Mouse (Mus musculus): ENCODE measurements around the gene Misp. TPM values are rescaled to one million over a fixed set of nuclear protein-coding genes. Genes with fewer than 3 reads are reported as not detected.

The Misp gene
- polyA plus RNA-seq, 1 experiment from 2014 or later = 9.0 TPM

DNA sequence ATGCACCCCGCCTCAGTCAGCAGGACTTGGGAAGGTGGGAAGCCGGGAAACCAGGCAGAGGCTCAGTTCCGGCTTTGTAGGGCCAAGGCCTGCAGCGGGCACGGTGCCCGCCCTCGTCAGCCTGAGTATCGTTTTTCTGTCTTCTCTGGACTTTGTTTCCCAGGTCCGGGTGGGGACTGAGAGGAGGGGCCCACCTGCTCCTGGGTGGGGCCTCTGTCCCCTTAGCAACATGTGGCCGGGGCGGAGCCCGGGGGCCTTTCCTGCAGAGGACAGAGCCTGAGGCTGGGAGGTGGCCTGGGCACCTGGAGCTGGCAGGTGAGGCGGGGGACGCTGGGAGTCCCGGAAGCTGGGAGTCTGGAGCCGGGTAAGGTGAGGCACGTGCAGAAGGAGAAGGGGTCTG is 1.6 kb downstream of the Misp start:
- ATAC-seq (ENCODE audit: low FRiP score, low TSS enrichment) = peak; percentile 68
- no peak overlapping the region for H3K4me3 ChIP-seq (ENCODE audit: low read length)
- H3K36me3 ChIP-seq (ENCODE audit: control insufficient read depth, insufficient read depth, low read length) = peaks cover 21% of the 10 kb centered on the region
- H3K9ac ChIP-seq (ENCODE audit: low read depth, low read length) = peak overlapping the region; percentile 44
- H3K4me2 ChIP-seq (replicated peaks; ENCODE audit: low read depth, low read length) = peak overlapping the region; percentile 25; the same call in 1 of the 2 replicates
- H3K27ac ChIP-seq (ENCODE audit: low read depth, low read length) = peak overlapping the region; percentile 63; the same call in 1 of the 2 replicates
- H3K9me3 ChIP-seq (ENCODE audit: control insufficient read depth, low read length) = no peaks in the 10 kb centered on the region
- no peaks in the 10 kb centered on the region for H3K27me3 ChIP-seq (ENCODE audit: control insufficient read depth, insufficient read depth, low read length)
- peaks cover 26% of the 10 kb centered on the region for H3K4me1 ChIP-seq (ENCODE audit: control insufficient read depth, insufficient read depth, low read length)
- 29% methylated on average over 17 of the region's 17 CpGs for WGBS

DNA sequence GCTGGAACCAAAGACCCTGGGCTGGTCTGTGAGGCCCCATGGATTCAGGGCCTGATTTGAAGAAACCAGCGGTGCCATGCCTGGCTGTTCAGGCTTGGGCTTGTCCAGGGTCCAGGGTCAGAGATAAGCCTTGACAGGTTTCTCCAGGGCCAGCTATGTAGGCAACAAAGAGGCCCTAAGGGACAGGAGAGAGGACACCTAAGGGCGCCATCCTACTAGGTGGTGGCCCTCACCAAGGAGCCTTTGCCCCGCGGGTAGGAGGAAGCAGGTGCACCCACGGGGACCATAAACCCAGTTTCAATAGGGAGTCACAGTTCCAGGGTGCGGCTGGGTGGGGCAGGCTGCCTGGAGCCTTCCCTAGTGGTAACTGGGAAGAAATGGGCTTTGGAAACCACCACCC is 2.2 kb downstream of the Misp start:
- peaks cover 26% of the 10 kb centered on the region for H3K4me1 ChIP-seq (ENCODE audit: control insufficient read depth, insufficient read depth, low read length)
- H3K9ac ChIP-seq (ENCODE audit: low read depth, low read length) = no peak overlapping the region
- H3K9me3 ChIP-seq (ENCODE audit: control insufficient read depth, low read length) = no peaks in the 10 kb centered on the region
- WGBS = 73% methylated on average over 6 of the region's 6 CpGs
- peaks cover 18% of the 10 kb centered on the region for H3K36me3 ChIP-seq (ENCODE audit: control insufficient read depth, insufficient read depth, low read length)
- H3K4me3 ChIP-seq (ENCODE audit: low read length) = no peak overlapping the region
- no peaks in the 10 kb centered on the region for H3K27me3 ChIP-seq (ENCODE audit: control insufficient read depth, insufficient read depth, low read length)
- no peak overlapping the region; the same call in 1 of the 2 replicates for H3K4me2 ChIP-seq (replicated peaks; ENCODE audit: low read depth, low read length)
- H3K27ac ChIP-seq (ENCODE audit: low read depth, low read length) = peak overlapping the region; percentile 63; the same call in 1 of the 2 replicates
- ATAC-seq (ENCODE audit: low FRiP score, low TSS enrichment) = no peak

DNA sequence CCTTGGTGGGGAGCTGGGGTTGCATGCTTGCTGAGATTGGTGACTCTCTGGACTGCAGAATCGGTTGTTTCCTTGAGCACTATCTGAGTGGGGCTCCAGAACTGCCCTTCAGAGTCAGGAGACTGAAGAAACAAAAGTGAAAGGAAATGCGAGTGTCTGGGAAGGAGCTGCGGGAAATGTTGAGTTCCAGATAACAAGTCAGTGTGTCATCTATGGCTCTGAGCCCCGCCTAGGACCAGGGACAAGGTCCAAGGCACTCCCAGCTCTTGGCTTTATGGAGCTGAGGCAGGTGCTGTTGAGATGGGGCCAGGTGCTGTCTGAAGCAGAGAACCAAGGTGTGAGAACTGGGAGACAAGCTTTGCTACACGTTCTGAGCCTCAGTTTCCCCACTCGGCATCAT is 3.6 kb downstream of the Misp start:
- Histone ChIP-seq H3K9me3 (ENCODE audit: control insufficient read depth, low read length) (no peaks in the 10 kb centered on the region), H3K27me3 (ENCODE audit: control insufficient read depth, insufficient read depth, low read length) (no peaks in the 10 kb centered on the region), H3K4me3 (ENCODE audit: low read length) (no peak overlapping the region), H3K9ac (ENCODE audit: low read depth, low read length) (no peak overlapping the region), H3K27ac (ENCODE audit: low read depth, low read length) (no peak overlapping the region), H3K4me1 (ENCODE audit: control insufficient read depth, insufficient read depth, low read length) (peaks cover 26% of the 10 kb centered on the region), H3K4me2 (replicated peaks; ENCODE audit: low read depth, low read length) (no peak overlapping the region), H3K36me3 (ENCODE audit: control insufficient read depth, insufficient read depth, low read length) (peaks cover 10% of the 10 kb centered on the region)
- 68% methylated on average over 6 of the region's 6 CpGs for WGBS
- no peak for ATAC-seq (ENCODE audit: low FRiP score, low TSS enrichment)

DNA sequence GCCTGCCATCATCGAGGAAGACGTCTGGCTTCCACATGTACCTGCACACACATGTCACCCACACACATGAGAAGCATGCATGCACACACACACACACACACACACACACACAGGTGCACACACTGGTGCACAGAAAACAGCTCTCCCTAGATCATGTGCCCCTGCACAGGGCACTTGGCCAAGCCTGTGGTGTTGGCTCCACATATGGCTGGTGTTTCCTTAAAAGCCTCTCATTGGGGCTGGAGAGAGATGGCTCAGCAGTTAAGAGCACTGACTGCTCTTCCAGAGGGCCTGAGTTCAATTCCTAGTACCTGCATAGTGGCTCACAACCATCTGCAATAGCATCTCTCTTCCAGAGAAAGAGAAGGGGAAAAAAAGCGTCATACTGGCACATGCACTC is 10.8 kb downstream of the Misp start:
- H3K9ac ChIP-seq (ENCODE audit: low read depth, low read length) = no peak overlapping the region
- H3K36me3 ChIP-seq (ENCODE audit: control insufficient read depth, insufficient read depth, low read length) = no peaks in the 10 kb centered on the region
- no peak overlapping the region for H3K4me3 ChIP-seq (ENCODE audit: low read length)
- H3K27ac ChIP-seq (ENCODE audit: low read depth, low read length) = no peak overlapping the region
- 91% methylated on average over 3 of the region's 3 CpGs for WGBS
- H3K27me3 ChIP-seq (ENCODE audit: control insufficient read depth, insufficient read depth, low read length) = no peaks in the 10 kb centered on the region
- no peaks in the 10 kb centered on the region for H3K9me3 ChIP-seq (ENCODE audit: control insufficient read depth, low read length)
- H3K4me2 ChIP-seq (replicated peaks; ENCODE audit: low read depth, low read length) = no peak overlapping the region
- no peak for ATAC-seq (ENCODE audit: low FRiP score, low TSS enrichment)
- H3K4me1 ChIP-seq (ENCODE audit: control insufficient read depth, insufficient read depth, low read length) = no peaks in the 10 kb centered on the region

DNA sequence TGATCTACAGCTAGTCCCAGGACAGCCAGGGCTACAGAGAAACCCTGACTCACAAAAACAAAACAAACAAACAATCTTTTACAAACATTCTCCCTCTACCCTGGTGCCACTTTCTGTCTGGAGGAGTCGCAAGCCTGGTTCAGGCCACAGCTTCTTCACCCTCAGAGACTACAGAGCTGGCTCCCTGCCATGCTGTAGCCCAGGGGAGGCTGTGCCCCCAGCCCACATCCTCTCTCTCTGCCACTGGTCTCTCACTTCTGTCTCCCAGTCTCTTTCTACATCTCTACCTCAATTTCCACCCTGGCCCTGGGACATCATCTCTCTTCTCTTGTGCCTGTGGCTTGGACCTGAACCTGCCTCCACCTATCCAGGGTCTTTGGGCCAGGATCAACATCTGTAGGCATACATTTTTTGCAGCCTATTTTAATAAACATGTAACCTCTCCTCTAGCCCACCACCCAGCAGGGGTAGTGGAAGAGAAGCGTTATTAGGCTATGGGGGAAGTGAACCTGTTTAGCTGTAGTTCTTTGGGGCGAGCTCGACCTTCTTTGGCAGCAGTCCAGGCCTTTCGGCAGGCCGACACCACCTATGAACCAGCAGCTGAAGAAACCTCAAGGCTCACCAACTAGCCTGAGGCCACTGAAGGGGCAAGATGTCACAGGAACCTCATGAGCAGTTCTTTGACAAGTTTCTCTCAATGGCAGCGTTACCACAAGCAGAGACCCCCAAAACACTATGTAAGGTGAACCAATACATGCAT is 11.4 kb downstream of the Misp start:
- Histone ChIP-seq H3K4me1 (ENCODE audit: control insufficient read depth, insufficient read depth, low read length) (no peaks in the 10 kb centered on the region), H3K27me3 (ENCODE audit: control insufficient read depth, insufficient read depth, low read length) (no peaks in the 10 kb centered on the region), H3K4me2 (replicated peaks; ENCODE audit: low read depth, low read length) (no peak overlapping the region), H3K4me3 (ENCODE audit: low read length) (no peak overlapping the region), H3K9me3 (ENCODE audit: control insufficient read depth, low read length) (no peaks in the 10 kb centered on the region), H3K27ac (ENCODE audit: low read depth, low read length) (no peak overlapping the region), H3K9ac (ENCODE audit: low read depth, low read length) (no peak overlapping the region), H3K36me3 (ENCODE audit: control insufficient read depth, insufficient read depth, low read length) (no peaks in the 10 kb centered on the region)
- ATAC-seq (ENCODE audit: low FRiP score, low TSS enrichment) = no peak
- 70% methylated on average over 7 of the region's 7 CpGs for WGBS

DNA sequence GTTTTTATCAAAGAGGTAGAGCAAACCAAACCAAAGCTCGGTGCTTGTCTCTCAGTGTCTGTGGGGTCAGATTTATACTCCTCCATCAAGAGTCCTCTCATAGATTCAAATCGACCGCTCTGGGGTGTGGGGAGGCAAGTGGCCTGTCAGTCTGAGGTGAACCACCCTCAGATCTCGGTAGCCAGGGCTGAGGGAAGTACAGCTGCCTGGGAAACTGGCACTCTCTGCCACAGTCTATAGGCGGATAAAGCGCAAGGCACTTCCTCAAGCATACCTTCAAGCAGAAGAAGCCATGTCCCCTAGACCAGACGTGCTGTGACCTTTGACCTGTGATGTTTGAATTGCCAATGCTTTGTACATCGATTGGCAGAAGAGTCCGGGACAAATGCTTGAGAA is 12.0 kb downstream of the Misp start:
- H3K4me1 ChIP-seq (ENCODE audit: control insufficient read depth, insufficient read depth, low read length) = no peaks in the 10 kb centered on the region
- no peaks in the 10 kb centered on the region for H3K36me3 ChIP-seq (ENCODE audit: control insufficient read depth, insufficient read depth, low read length)
- no peak overlapping the region for H3K27ac ChIP-seq (ENCODE audit: low read depth, low read length)
- H3K27me3 ChIP-seq (ENCODE audit: control insufficient read depth, insufficient read depth, low read length) = no peaks in the 10 kb centered on the region
- H3K4me3 ChIP-seq (ENCODE audit: low read length) = no peak overlapping the region
- no peaks in the 10 kb centered on the region for H3K9me3 ChIP-seq (ENCODE audit: control insufficient read depth, low read length)
- 72% methylated on average over 9 of the region's 9 CpGs for WGBS
- ATAC-seq (ENCODE audit: low FRiP score, low TSS enrichment) = no peak
- no peak overlapping the region for H3K4me2 ChIP-seq (replicated peaks; ENCODE audit: low read depth, low read length)
- no peak overlapping the region for H3K9ac ChIP-seq (ENCODE audit: low read depth, low read length)

DNA sequence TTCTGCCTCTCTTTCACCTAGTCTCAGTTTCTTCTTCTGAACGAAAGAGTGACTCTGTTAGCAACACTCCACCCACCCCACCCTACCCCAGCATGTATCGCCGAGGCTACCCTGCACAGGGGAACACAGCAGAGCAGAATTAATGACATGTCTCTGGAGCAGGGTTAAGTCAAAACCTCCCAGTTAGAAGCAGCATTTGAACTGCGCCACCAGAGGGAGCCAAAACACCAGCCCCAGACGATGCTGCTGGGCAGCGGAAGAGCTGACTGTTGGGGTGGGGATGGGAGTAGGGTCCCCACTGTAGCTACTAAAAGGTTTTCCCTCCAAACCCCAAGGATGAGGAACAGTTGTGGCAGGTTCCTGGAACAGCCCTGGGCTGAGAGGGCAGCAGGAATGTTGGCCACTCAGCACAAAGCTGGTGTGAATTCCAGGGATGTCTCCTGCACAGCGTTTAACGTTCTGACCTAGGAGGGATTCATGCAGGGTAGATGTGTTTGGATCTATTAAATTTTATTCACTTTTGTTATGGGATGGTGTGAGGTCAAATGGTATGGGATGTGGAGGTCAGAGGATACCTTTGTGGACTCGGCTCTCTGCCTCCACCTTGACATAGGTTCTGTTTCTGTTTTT is 14.1 kb downstream of the Misp start:
- 21% methylated on average over 9 of the region's 9 CpGs for WGBS
- Histone ChIP-seq H3K9me3 (ENCODE audit: control insufficient read depth, low read length) (no peaks in the 10 kb centered on the region), H3K4me3 (ENCODE audit: low read length) (no peak overlapping the region), H3K36me3 (ENCODE audit: control insufficient read depth, insufficient read depth, low read length) (no peaks in the 10 kb centered on the region), H3K9ac (ENCODE audit: low read depth, low read length) (no peak overlapping the region), H3K4me1 (ENCODE audit: control insufficient read depth, insufficient read depth, low read length) (no peaks in the 10 kb centered on the region), H3K4me2 (replicated peaks; ENCODE audit: low read depth, low read length) (no peak overlapping the region), H3K27me3 (ENCODE audit: control insufficient read depth, insufficient read depth, low read length) (no peaks in the 10 kb centered on the region), H3K27ac (ENCODE audit: low read depth, low read length) (no peak overlapping the region)
- peak; percentile 70 for ATAC-seq (ENCODE audit: low FRiP score, low TSS enrichment)

DNA sequence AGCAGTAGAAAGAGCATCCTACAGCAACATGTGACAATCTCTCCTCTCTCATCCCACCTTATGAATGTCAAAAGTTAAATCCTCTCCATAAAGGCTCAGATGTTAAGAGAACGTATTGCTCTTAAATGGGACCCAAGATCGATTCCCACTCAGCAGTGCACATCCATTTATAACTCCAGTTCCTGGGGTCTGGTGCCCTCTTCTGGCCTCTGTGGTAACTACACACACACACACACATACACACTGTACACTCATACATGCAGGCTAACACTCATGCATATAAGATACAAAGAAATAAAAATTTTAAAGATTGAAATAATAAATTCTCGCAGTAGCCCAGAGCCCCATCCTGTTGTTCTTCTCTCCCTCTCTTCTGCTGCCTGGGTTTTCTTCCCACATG is 16.1 kb downstream of the Misp start:
- peaks cover 6% of the 10 kb centered on the region; the same call in 1 of the 2 replicates for H3K4me1 ChIP-seq (ENCODE audit: control insufficient read depth, insufficient read depth, low read length)
- no peaks in the 10 kb centered on the region for H3K36me3 ChIP-seq (ENCODE audit: control insufficient read depth, insufficient read depth, low read length)
- no peak overlapping the region for H3K9ac ChIP-seq (ENCODE audit: low read depth, low read length)
- WGBS = 98% methylated on average over 3 of the region's 3 CpGs
- no peak overlapping the region for H3K27ac ChIP-seq (ENCODE audit: low read depth, low read length)
- no peaks in the 10 kb centered on the region for H3K27me3 ChIP-seq (ENCODE audit: control insufficient read depth, insufficient read depth, low read length)
- H3K4me2 ChIP-seq (replicated peaks; ENCODE audit: low read depth, low read length) = no peak overlapping the region
- no peak for ATAC-seq (ENCODE audit: low FRiP score, low TSS enrichment)
- H3K4me3 ChIP-seq (ENCODE audit: low read length) = no peak overlapping the region
- H3K9me3 ChIP-seq (ENCODE audit: control insufficient read depth, low read length) = no peaks in the 10 kb centered on the region

DNA sequence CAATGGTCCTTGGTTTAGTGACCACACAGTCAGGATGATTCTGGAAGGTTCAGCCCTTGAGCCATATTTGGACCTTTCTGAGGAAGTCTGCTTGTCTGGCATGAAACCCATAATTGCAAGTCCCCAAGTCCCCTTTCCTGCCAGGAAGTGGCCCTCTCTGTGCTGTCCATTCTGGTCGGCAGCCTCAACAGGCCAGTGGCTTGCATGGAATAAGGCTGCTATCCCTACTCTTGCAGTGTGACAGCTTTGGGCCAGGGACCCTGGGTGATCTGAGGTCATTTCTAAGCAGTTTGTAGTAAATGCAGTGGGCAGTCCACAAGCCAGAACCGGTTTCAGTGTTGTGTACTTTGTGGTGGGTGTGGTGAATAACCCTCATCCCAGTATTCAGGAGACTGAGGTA is 17.4 kb downstream of the Misp start:
- 60% methylated on average over 2 of the region's 2 CpGs for WGBS
- H3K27me3 ChIP-seq (ENCODE audit: control insufficient read depth, insufficient read depth, low read length) = no peaks in the 10 kb centered on the region
- no peak overlapping the region for H3K9ac ChIP-seq (ENCODE audit: low read depth, low read length)
- no peak overlapping the region for H3K4me3 ChIP-seq (ENCODE audit: low read length)
- H3K27ac ChIP-seq (ENCODE audit: low read depth, low read length) = no peak overlapping the region
- H3K4me2 ChIP-seq (replicated peaks; ENCODE audit: low read depth, low read length) = no peak overlapping the region
- no peaks in the 10 kb centered on the region for H3K36me3 ChIP-seq (ENCODE audit: control insufficient read depth, insufficient read depth, low read length)
- peaks cover 7% of the 10 kb centered on the region; the same call in 1 of the 2 replicates for H3K4me1 ChIP-seq (ENCODE audit: control insufficient read depth, insufficient read depth, low read length)
- H3K9me3 ChIP-seq (ENCODE audit: control insufficient read depth, low read length) = no peaks in the 10 kb centered on the region
- no peak for ATAC-seq (ENCODE audit: low FRiP score, low TSS enrichment)

Data from kidney, embryonic 14.5 days (tissue).